Mouse (Mus musculus): Measurements from ENCODE around the gene Mansc1. TPM values are rescaled to one million over a fixed set of nuclear protein-coding genes. Genes with fewer than 3 reads are reported as not detected.

Gene Mansc1
- polyA plus RNA-seq, 1 experiment from 2014 or later: 1.5 TPM

- Histone ChIP-seq H3K4me2 (replicated peaks) (no peak overlapping the region), H3K9ac (no peak overlapping the region), H3K27ac (no peak overlapping the region), H3K36me3 (replicated peaks; ENCODE audit: control insufficient read depth, insufficient read depth) (no peaks in the 10 kb centered on the region), H3K4me1 (replicated peaks; ENCODE audit: control insufficient read depth, insufficient read depth, low read length) (no peaks in the 10 kb centered on the region), H3K4me3 (replicated peaks; ENCODE audit: low read length) (no peak overlapping the region), H3K9me3 (ENCODE audit: control insufficient read depth, low read length) (no peaks in the 10 kb centered on the region), H3K27me3 (ENCODE audit: control insufficient read depth, insufficient read depth, low read length) (no peaks in the 10 kb centered on the region)
- no peak for DNase-seq (ENCODE audit: low spot score)
- ATAC-seq (ENCODE audit: low FRiP score): no peak
- 85% methylated on average over 5 of the region's 5 CpGs for WGBS
Measured at GRCm38 (mm10) chr6:134586241-134586640, 46.0 kb downstream of the Mansc1 start.

- no peak for ATAC-seq (ENCODE audit: low FRiP score)
- no peak overlapping the region for H3K4me3 ChIP-seq (replicated peaks; ENCODE audit: low read length)
- H3K4me1 ChIP-seq (replicated peaks; ENCODE audit: control insufficient read depth, insufficient read depth, low read length): no peaks in the 10 kb centered on the region
- no peaks in the 10 kb centered on the region for H3K9me3 ChIP-seq (ENCODE audit: control insufficient read depth, low read length)
- WGBS: 98% methylated on average over 2 of the region's 2 CpGs
- no peak for DNase-seq (ENCODE audit: low spot score)
- no peak overlapping the region for H3K4me2 ChIP-seq (replicated peaks)
- H3K27me3 ChIP-seq (ENCODE audit: control insufficient read depth, insufficient read depth, low read length): no peaks in the 10 kb centered on the region
- no peak overlapping the region for H3K27ac ChIP-seq
- no peaks in the 10 kb centered on the region for H3K36me3 ChIP-seq (replicated peaks; ENCODE audit: control insufficient read depth, insufficient read depth)
- no peak overlapping the region for H3K9ac ChIP-seq
Measured at GRCm38 (mm10) chr6:134584616-134585015, 47.7 kb downstream of the Mansc1 start.

- no peaks in the 10 kb centered on the region for H3K9me3 ChIP-seq (ENCODE audit: control insufficient read depth, low read length)
- no peak overlapping the region for H3K9ac ChIP-seq
- H3K4me3 ChIP-seq (replicated peaks; ENCODE audit: low read length): no peak overlapping the region
- no peak overlapping the region for H3K4me2 ChIP-seq (replicated peaks)
- 19% methylated on average over 5 of the region's 5 CpGs for WGBS
- no peaks in the 10 kb centered on the region for H3K4me1 ChIP-seq (replicated peaks; ENCODE audit: control insufficient read depth, insufficient read depth, low read length)
- ATAC-seq (ENCODE audit: low FRiP score): no peak
- no peaks in the 10 kb centered on the region for H3K36me3 ChIP-seq (replicated peaks; ENCODE audit: control insufficient read depth, insufficient read depth)
- H3K27ac ChIP-seq: no peak overlapping the region
- DNase-seq (ENCODE audit: low spot score): no peak
- no peaks in the 10 kb centered on the region for H3K27me3 ChIP-seq (ENCODE audit: control insufficient read depth, insufficient read depth, low read length)
Measured at GRCm38 (mm10) chr6:134582110-134582509, 50.2 kb downstream of the Mansc1 start.

- no peak overlapping the region for H3K27ac ChIP-seq
- ATAC-seq (ENCODE audit: low FRiP score) (no peak), DNase-seq (ENCODE audit: low spot score) (no peak)
- no peak overlapping the region for H3K4me3 ChIP-seq (replicated peaks; ENCODE audit: low read length)
- H3K9ac ChIP-seq: no peak overlapping the region
- no peaks in the 10 kb centered on the region for H3K9me3 ChIP-seq (ENCODE audit: control insufficient read depth, low read length)
- no peaks in the 10 kb centered on the region for H3K27me3 ChIP-seq (ENCODE audit: control insufficient read depth, insufficient read depth, low read length)
- WGBS: 86% methylated on average over 4 of the region's 4 CpGs
- H3K4me2 ChIP-seq (replicated peaks): no peak overlapping the region
- H3K36me3 ChIP-seq (replicated peaks; ENCODE audit: control insufficient read depth, insufficient read depth): no peaks in the 10 kb centered on the region
- H3K4me1 ChIP-seq (replicated peaks; ENCODE audit: control insufficient read depth, insufficient read depth, low read length): no peaks in the 10 kb centered on the region
Measured at GRCm38 (mm10) chr6:134579506-134579905, 52.8 kb downstream of the Mansc1 start.

- Histone ChIP-seq H3K4me3 (replicated peaks; ENCODE audit: low read length) (no peak overlapping the region), H3K9me3 (ENCODE audit: control insufficient read depth, low read length) (no peaks in the 10 kb centered on the region), H3K4me2 (replicated peaks) (no peak overlapping the region), H3K9ac (no peak overlapping the region), H3K27ac (no peak overlapping the region), H3K4me1 (replicated peaks; ENCODE audit: control insufficient read depth, insufficient read depth, low read length) (no peaks in the 10 kb centered on the region), H3K27me3 (ENCODE audit: control insufficient read depth, insufficient read depth, low read length) (no peaks in the 10 kb centered on the region), H3K36me3 (replicated peaks; ENCODE audit: control insufficient read depth, insufficient read depth) (no peaks in the 10 kb centered on the region)
- 63% methylated on average over 6 of the region's 6 CpGs for WGBS
- DNase-seq (ENCODE audit: low spot score): no peak
- ATAC-seq (ENCODE audit: low FRiP score): no peak
Measured at GRCm38 (mm10) chr6:134578039-134578438, 54.2 kb downstream of the Mansc1 start.

- 72% methylated on average over 3 of the region's 3 CpGs for WGBS
- no peak for ATAC-seq (ENCODE audit: low FRiP score)
- Histone ChIP-seq H3K36me3 (replicated peaks; ENCODE audit: control insufficient read depth, insufficient read depth) (no peaks in the 10 kb centered on the region), H3K27ac (no peak overlapping the region), H3K27me3 (ENCODE audit: control insufficient read depth, insufficient read depth, low read length) (no peaks in the 10 kb centered on the region), H3K4me1 (replicated peaks; ENCODE audit: control insufficient read depth, insufficient read depth, low read length) (no peaks in the 10 kb centered on the region), H3K4me3 (replicated peaks; ENCODE audit: low read length) (no peak overlapping the region), H3K4me2 (replicated peaks) (no peak overlapping the region), H3K9me3 (ENCODE audit: control insufficient read depth, low read length) (no peaks in the 10 kb centered on the region; the same call in 1 of the 2 replicates), H3K9ac (no peak overlapping the region)
- DNase-seq (ENCODE audit: low spot score): no peak
Measured at GRCm38 (mm10) chr6:134575288-134575741, 57.0 kb downstream of the Mansc1 start.

GRCm38 (mm10) chr6:134567986-134568556 lies 64.2 kb downstream of the Mansc1 start:
- Histone ChIP-seq H3K36me3 (replicated peaks; ENCODE audit: control insufficient read depth, insufficient read depth) (no peaks in the 10 kb centered on the region), H3K9me3 (ENCODE audit: control insufficient read depth, low read length) (no peaks in the 10 kb centered on the region; the same call in 1 of the 2 replicates), H3K4me3 (replicated peaks; ENCODE audit: low read length) (no peak overlapping the region), H3K27me3 (ENCODE audit: control insufficient read depth, insufficient read depth, low read length) (no peaks in the 10 kb centered on the region), H3K4me1 (replicated peaks; ENCODE audit: control insufficient read depth, insufficient read depth, low read length) (peaks cover 18% of the 10 kb centered on the region), H3K4me2 (replicated peaks) (no peak overlapping the region), H3K27ac (no peak overlapping the region), H3K9ac (no peak overlapping the region)
- ATAC-seq (ENCODE audit: low FRiP score) (no peak), DNase-seq (ENCODE audit: low spot score) (no peak)
- 72% methylated on average over 5 of the region's 5 CpGs for WGBS

GRCm38 (mm10) chr6:134566818-134567485 lies 65.3 kb downstream of the Mansc1 start, which contains the start of gene Lrp6:
Gene Lrp6 (minus strand): TSS chr6:134566965.
- Histone ChIP-seq H3K27me3 (ENCODE audit: control insufficient read depth, insufficient read depth, low read length) (no peaks in the 10 kb centered on the region), H3K4me1 (replicated peaks; ENCODE audit: control insufficient read depth, insufficient read depth, low read length) (peaks cover 18% of the 10 kb centered on the region), H3K4me2 (replicated peaks) (peak within 1 kb of the TSS; percentile 90), H3K27ac (peak within 1 kb of the TSS; percentile 100), H3K4me3 (replicated peaks; ENCODE audit: low read length) (peak within 1 kb of the TSS; percentile 98), H3K9ac (peak within 1 kb of the TSS; percentile 99), H3K9me3 (ENCODE audit: control insufficient read depth, low read length) (no peaks in the 10 kb centered on the region; the same call in 1 of the 2 replicates), H3K36me3 (replicated peaks; ENCODE audit: control insufficient read depth, insufficient read depth) (no peaks in the 10 kb centered on the region)
- ATAC-seq (ENCODE audit: low FRiP score): peak; percentile 92
- under 1% methylated on average over 74 of the region's 99 CpGs for WGBS
- peak; percentile 87 for DNase-seq (ENCODE audit: low spot score)

- no peak for DNase-seq (ENCODE audit: low spot score)
- Histone ChIP-seq H3K36me3 (replicated peaks; ENCODE audit: control insufficient read depth, insufficient read depth) (no peaks in the 10 kb centered on the region), H3K4me2 (replicated peaks) (peak overlapping the region; percentile 90), H3K27ac (peak overlapping the region; percentile 100), H3K4me3 (replicated peaks; ENCODE audit: low read length) (peak overlapping the region; percentile 98), H3K9ac (peak overlapping the region; percentile 99), H3K27me3 (ENCODE audit: control insufficient read depth, insufficient read depth, low read length) (no peaks in the 10 kb centered on the region), H3K4me1 (replicated peaks; ENCODE audit: control insufficient read depth, insufficient read depth, low read length) (peaks cover 18% of the 10 kb centered on the region), H3K9me3 (ENCODE audit: control insufficient read depth, low read length) (no peaks in the 10 kb centered on the region; the same call in 1 of the 2 replicates)
- WGBS: under 1% methylated on average over 43 of the region's 64 CpGs
- ATAC-seq (ENCODE audit: low FRiP score): peak; percentile 69
Measured at GRCm38 (mm10) chr6:134566248-134566817, 66.0 kb downstream of the Mansc1 start.
